Mouse (Mus musculus) stomach, embryonic 16.5 days (tissue): ENCODE results near the gene Plxna1. TPM values are rescaled to one million over a fixed set of nuclear protein-coding genes. Genes with fewer than 3 reads are reported as not detected.

Experiments
- ATAC-seq: fragments of 200-750 bp; cut with Nextera tagmentation; 2 replicates; pipeline ENCODE4 v1.8.0; 2017; ENCODE audit warnings: moderate number of reproducible peaks, moderate TSS enrichment; ENCODE audit not compliant: insufficient read depth, low FRiP score
- H3K27ac ChIP-seq: fragments of 300-500 bp; sonication (generic); 2 replicates; pipeline ENCODE4 v1.5.1; 2014; ENCODE audit warnings: low read length
- H3K27me3 ChIP-seq: fragments of 300-500 bp; sonication (generic); 2 replicates; pipeline ENCODE4 v1.6.1; 2014; ENCODE audit warnings: low read length, control low read depth, mixed read lengths; ENCODE audit not compliant: control insufficient read depth, insufficient read depth
- H3K36me3 ChIP-seq: fragments of 300-500 bp; sonication (generic); 2 replicates; pipeline ENCODE4 v1.6.1; 2014; ENCODE audit warnings: low read length; ENCODE audit not compliant: control insufficient read depth, insufficient read depth
- H3K4me1 ChIP-seq: fragments of 300-500 bp; sonication (generic); 2 replicates; pipeline ENCODE4 v1.6.1; 2014; ENCODE audit warnings: low read length, control low read depth, mixed read lengths; ENCODE audit not compliant: control insufficient read depth, insufficient read depth
- H3K4me2 ChIP-seq: fragments of 300-500 bp; sonication (generic); 2 replicates; pipeline ENCODE4 v1.6.1; 2014; ENCODE audit warnings: low read depth, low read length, mixed read lengths
- H3K4me3 ChIP-seq: fragments of 300-500 bp; sonication (generic); replicated peaks from 2 replicates; pipeline ENCODE4 v1.5.1; 2014; ENCODE audit warnings: mild to moderate bottlenecking, low read length
- H3K9ac ChIP-seq: fragments of 300-500 bp; sonication (generic); 2 replicates; pipeline ENCODE4 v1.6.1; 2014; ENCODE audit warnings: low read length
- H3K9me3 ChIP-seq: fragments of 300-500 bp; sonication (generic); replicated peaks from 2 replicates; pipeline ENCODE4 v1.6.1; 2016; ENCODE audit warnings: low read length, control low read depth; ENCODE audit not compliant: control insufficient read depth
- WGBS: fragments of 180-500 bp; shearing (Covaris S2); extraction: QIAGEN DNeasy Blood & Tissue Kit; methylation state at CpG from one replicate; pipeline ENCODE4 v1.1.7; 2014; 5-methylcytosine and 5-hydroxymethylcytosine counted together
- polyA plus RNA-seq: library from polyadenylated mRNA; unstranded; fragments of >200 nt; fragmentation: Nextera tagmentation; extraction: Ambion mirVana; gene quantifications from 2 replicates; pipeline ENCODE4 v1.2.1, GENCODE M21; 2015

Plxna1 gene
- 9.3 and 10.0 TPM in 2 replicates for polyA plus RNA-seq

- Histone ChIP-seq H3K9ac (peak within 1 kb of the TSS; percentile 96), H3K4me3 (peak within 1 kb of the TSS; percentile 84), H3K9me3 (no peaks in the 10 kb centered on the region; the same call in 1 of the 2 replicates), H3K27me3 (no peaks in the 10 kb centered on the region), H3K27ac (peak within 1 kb of the TSS; percentile 44; the same call in 1 of the 2 replicates), H3K4me2 (peak within 1 kb of the TSS; percentile 99), H3K4me1 (peaks cover 34% of the 10 kb centered on the region), H3K36me3 (no peaks in the 10 kb centered on the region)
- under 1% methylated on average over 86 of the region's 110 CpGs for WGBS
- ATAC-seq: peak; percentile 81
These were observed at the start of gene Plxna1 for GRCm38 (mm10) chr6:89362281-89363106. TSS of gene Plxna1 (minus strand) at chr6:89362620.

GRCm38 (mm10) chr6:89409041-89409440 lies 46.6 kb upstream of the Plxna1 start:
- 100% methylated on average over 1 of the region's 1 CpGs for WGBS
- H3K27ac ChIP-seq: no peak overlapping the region
- H3K4me2 ChIP-seq: no peak overlapping the region
- no peak overlapping the region for H3K9ac ChIP-seq
- no peaks in the 10 kb centered on the region for H3K9me3 ChIP-seq
- H3K4me1 ChIP-seq: no peaks in the 10 kb centered on the region
- H3K27me3 ChIP-seq: no peaks in the 10 kb centered on the region
- ATAC-seq: no peak
- no peaks in the 10 kb centered on the region for H3K36me3 ChIP-seq
- H3K4me3 ChIP-seq: no peak overlapping the region

GRCm38 (mm10) chr6:89408259-89408658 lies 45.8 kb upstream of the Plxna1 start:
- no peak overlapping the region for H3K9ac ChIP-seq
- no peak overlapping the region for H3K27ac ChIP-seq
- no peak overlapping the region for H3K4me3 ChIP-seq
- H3K4me1 ChIP-seq: no peaks in the 10 kb centered on the region
- WGBS: 63% methylated on average over 5 of the region's 5 CpGs
- H3K36me3 ChIP-seq: no peaks in the 10 kb centered on the region
- no peak overlapping the region for H3K4me2 ChIP-seq
- H3K27me3 ChIP-seq: no peaks in the 10 kb centered on the region
- ATAC-seq: no peak
- no peaks in the 10 kb centered on the region for H3K9me3 ChIP-seq

- no peak overlapping the region for H3K27ac ChIP-seq
- no peaks in the 10 kb centered on the region for H3K27me3 ChIP-seq
- H3K9ac ChIP-seq: no peak overlapping the region
- no peaks in the 10 kb centered on the region for H3K9me3 ChIP-seq
- H3K4me2 ChIP-seq: no peak overlapping the region
- ATAC-seq: peak; percentile 67; the same call in 1 of the 2 replicates
- WGBS: 68% methylated on average over 3 of the region's 3 CpGs
- no peaks in the 10 kb centered on the region for H3K36me3 ChIP-seq
- no peaks in the 10 kb centered on the region for H3K4me1 ChIP-seq
- H3K4me3 ChIP-seq: no peak overlapping the region
These were observed 44.9 kb upstream of the Plxna1 start for GRCm38 (mm10) chr6:89407247-89407889.

GRCm38 (mm10) chr6:89404964-89405363 lies 42.5 kb upstream of the Plxna1 start:
- WGBS: 79% methylated on average over 2 of the region's 2 CpGs
- ATAC-seq: no peak
- no peaks in the 10 kb centered on the region for H3K27me3 ChIP-seq
- no peak overlapping the region for H3K27ac ChIP-seq
- H3K4me2 ChIP-seq: no peak overlapping the region
- H3K4me3 ChIP-seq: no peak overlapping the region
- no peak overlapping the region for H3K9ac ChIP-seq
- H3K4me1 ChIP-seq: no peaks in the 10 kb centered on the region
- H3K9me3 ChIP-seq: no peaks in the 10 kb centered on the region
- no peaks in the 10 kb centered on the region for H3K36me3 ChIP-seq

GRCm38 (mm10) chr6:89403257-89404225 lies 41.1 kb upstream of the Plxna1 start:
- Histone ChIP-seq H3K9ac (no peak overlapping the region), H3K36me3 (no peaks in the 10 kb centered on the region), H3K27ac (no peak overlapping the region), H3K9me3 (no peaks in the 10 kb centered on the region), H3K4me2 (no peak overlapping the region), H3K27me3 (no peaks in the 10 kb centered on the region), H3K4me3 (no peak overlapping the region), H3K4me1 (no peaks in the 10 kb centered on the region)
- no peak for ATAC-seq
- 71% methylated on average over 2 of the region's 2 CpGs for WGBS

- Histone ChIP-seq H3K4me1 (no peaks in the 10 kb centered on the region), H3K27ac (no peak overlapping the region), H3K27me3 (no peaks in the 10 kb centered on the region), H3K36me3 (no peaks in the 10 kb centered on the region), H3K9me3 (no peaks in the 10 kb centered on the region), H3K4me2 (no peak overlapping the region), H3K9ac (no peak overlapping the region), H3K4me3 (no peak overlapping the region)
- 85% methylated on average over 2 of the region's 2 CpGs for WGBS
- no peak for ATAC-seq
These were observed 40.0 kb upstream of the Plxna1 start for GRCm38 (mm10) chr6:89402406-89402805.

GRCm38 (mm10) chr6:89399564-89399963 lies 37.1 kb upstream of the Plxna1 start:
- Histone ChIP-seq H3K27ac (no peak overlapping the region), H3K4me1 (no peaks in the 10 kb centered on the region), H3K4me2 (no peak overlapping the region), H3K9me3 (no peaks in the 10 kb centered on the region), H3K36me3 (no peaks in the 10 kb centered on the region), H3K27me3 (no peaks in the 10 kb centered on the region), H3K4me3 (no peak overlapping the region), H3K9ac (no peak overlapping the region)
- ATAC-seq: no peak
- WGBS: 79% methylated on average over 1 of the region's 1 CpGs
